Mouse (Mus musculus): Measurements from ENCODE around the gene Cx3cl1. TPM values are rescaled to one million over a fixed set of nuclear protein-coding genes. Genes with fewer than 3 reads are reported as not detected.

Gene Cx3cl1
- polyA plus RNA-seq, 1 experiment from 2014 or later = 5.6 TPM

DNA sequence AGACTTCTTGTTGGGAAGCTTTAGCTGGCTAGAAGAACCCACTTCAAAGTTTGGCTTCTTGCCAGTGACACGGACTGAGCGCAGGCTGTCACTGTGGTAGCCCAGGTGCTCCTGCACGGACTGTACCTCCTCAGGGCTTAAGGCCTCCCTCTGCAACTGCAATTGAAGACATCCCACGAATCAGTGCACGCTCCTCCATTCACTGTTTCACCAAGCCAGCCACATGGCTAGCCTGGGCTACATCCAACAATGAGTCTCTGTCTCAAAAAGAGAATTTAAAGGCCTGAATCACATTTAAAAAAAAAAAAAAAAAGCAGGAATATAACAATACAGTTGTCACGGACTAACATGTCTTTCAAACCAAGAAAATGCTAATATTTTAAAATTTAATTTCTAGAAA, 56.5 kb downstream of the Cx3cl1 start:
- no peak for DNase-seq (ENCODE audit: low spot score)

Other genes with a start within 250 kb of the Cx3cl1 start
- gene Cpne2, start 239.0 kb upstream of the Cx3cl1 start, polyA plus RNA-seq (2015; fragmentation: Nextera tagmentation; extraction: Ambion mirVana) = 2.9 and 3.0 TPM in 2 replicates
- 33.8 and 40.1 TPM in 2 replicates for gene Rspry1, start 170.1 kb upstream of the Cx3cl1 start, polyA plus RNA-seq (2015; fragmentation: Nextera tagmentation; extraction: Ambion mirVana)
- 82.5 and 85.3 TPM in 2 replicates for gene Fam192a, start 170.0 kb upstream of the Cx3cl1 start, polyA plus RNA-seq (2015; fragmentation: Nextera tagmentation; extraction: Ambion mirVana)
- 75.9 and 92.2 TPM in 2 replicates for gene Arl2bp, start 105.4 kb upstream of the Cx3cl1 start, polyA plus RNA-seq (2015; fragmentation: Nextera tagmentation; extraction: Ambion mirVana)
- gene Pllp, start 75.7 kb upstream of the Cx3cl1 start, polyA plus RNA-seq (2015; fragmentation: Nextera tagmentation; extraction: Ambion mirVana) = 0.44 and 0.90 TPM in 2 replicates
- 24.8 and 28.7 TPM in 2 replicates for gene Ccl22, start 26.4 kb upstream of the Cx3cl1 start, polyA plus RNA-seq (2015; fragmentation: Nextera tagmentation; extraction: Ambion mirVana)
- 23.8 and 28.6 TPM in 2 replicates for gene Ccl17, start 38.4 kb downstream of the Cx3cl1 start, polyA plus RNA-seq (2015; fragmentation: Nextera tagmentation; extraction: Ambion mirVana)
- gene Coq9, start 66.3 kb downstream of the Cx3cl1 start, polyA plus RNA-seq (2015; fragmentation: Nextera tagmentation; extraction: Ambion mirVana) = 45.5 and 48.3 TPM in 2 replicates
- gene Ciapin1, start 66.3 kb downstream of the Cx3cl1 start, polyA plus RNA-seq (2015; fragmentation: Nextera tagmentation; extraction: Ambion mirVana) = 103 and 112 TPM in 2 replicates
- 139 and 145 TPM in 2 replicates for gene Polr2c, start 85.4 kb downstream of the Cx3cl1 start, polyA plus RNA-seq (2015; fragmentation: Nextera tagmentation; extraction: Ambion mirVana)
- 3.8 TPM in 2 replicates for gene Dok4, start 104.3 kb downstream of the Cx3cl1 start, polyA plus RNA-seq (2015; fragmentation: Nextera tagmentation; extraction: Ambion mirVana)
- 7.8 and 9.4 TPM in 2 replicates for gene Ccdc102a, start 146.1 kb downstream of the Cx3cl1 start, polyA plus RNA-seq (2015; fragmentation: Nextera tagmentation; extraction: Ambion mirVana)
- 5.4 and 5.5 TPM in 2 replicates for gene Adgrg5, start 151.7 kb downstream of the Cx3cl1 start, polyA plus RNA-seq (2015; fragmentation: Nextera tagmentation; extraction: Ambion mirVana)
- gene Adgrg1, start 202.7 kb downstream of the Cx3cl1 start, polyA plus RNA-seq (2015; fragmentation: Nextera tagmentation; extraction: Ambion mirVana) = 37.8 and 43.2 TPM in 2 replicates
- 8.5 and 9.7 TPM in 2 replicates for gene Adgrg3, start 245.7 kb downstream of the Cx3cl1 start, polyA plus RNA-seq (2015; fragmentation: Nextera tagmentation; extraction: Ambion mirVana)